Mouse (Mus musculus) lung, embryonic 14.5 days (tissue): ENCODE measurements at regions not wholly inside any gene's neighbourhood (a gene's known extent, or its start where the extent isn't known, plus 50 kb on each side); places are given as distances from the start of the nearest gene placed in this dataset.
A peak's percentile ranks its signal among the peaks of the same experiment; 100 is the strongest.

ENCODE experiments used
- ATAC-seq: fragments of 200-750 bp; cut with Nextera tagmentation; 2 replicates; pipeline ENCODE4 v1.8.0; 2017; ENCODE audit warnings: mild to moderate bottlenecking, moderate TSS enrichment, moderate library complexity; ENCODE audit not compliant: insufficient read depth
- DNase-seq: peaks from one replicate; pipeline ENCODE4 v3.0.0-alpha.2; 2015
- H3K27ac ChIP-seq: fragments of 300-500 bp; sonication (generic); 2 replicates; pipeline ENCODE4 v1.5.1; 2014; ENCODE audit warnings: low read depth, mild to moderate bottlenecking, moderate library complexity
- H3K27me3 ChIP-seq: fragments of 300-500 bp; sonication (generic); 2 replicates; pipeline ENCODE4 v1.6.1; 2014; ENCODE audit warnings: low read length, control low read depth; ENCODE audit not compliant: insufficient read depth
- H3K36me3 ChIP-seq: fragments of 300-500 bp; sonication (generic); 2 replicates; pipeline ENCODE4 v1.6.1; 2014; ENCODE audit warnings: control low read depth; ENCODE audit not compliant: insufficient read depth
- H3K4me1 ChIP-seq: fragments of 300-500 bp; sonication (generic); 2 replicates; pipeline ENCODE4 v1.6.1; 2014; ENCODE audit warnings: antibody characterized with exemption, control low read depth; ENCODE audit not compliant: insufficient read depth
- H3K4me2 ChIP-seq: fragments of 300-500 bp; sonication (generic); 2 replicates; pipeline ENCODE4 v1.6.1; 2014; ENCODE audit warnings: mild to moderate bottlenecking
- H3K4me3 ChIP-seq: fragments of 300-500 bp; sonication (generic); 2 replicates; pipeline ENCODE4 v1.5.1; 2014; ENCODE audit warnings: low read depth, low read length
- H3K9ac ChIP-seq: fragments of 300-500 bp; sonication (generic); 2 replicates; pipeline ENCODE4 v1.6.1; 2014
- H3K9me3 ChIP-seq: fragments of 300-500 bp; sonication (generic); 2 replicates; pipeline ENCODE4 v1.6.1; 2016; ENCODE audit warnings: low read depth, low read length, control low read depth
- CTCF ChIP-seq: IDR thresholded peaks from 2 replicates; pipeline ENCODE4 v1.5.1; 2016; ENCODE audit warnings: antibody characterized with exemption, low read depth
- WGBS: fragments of 180-500 bp; shearing (Covaris S2); extraction: QIAGEN DNeasy Blood & Tissue Kit; methylation state at CpG from one replicate; pipeline ENCODE4 v1.1.7; 2014; 5-methylcytosine and 5-hydroxymethylcytosine counted together

- ATAC-seq (peak; percentile 25; the same call in 1 of the 2 replicates), DNase-seq (peak; percentile 87)
- WGBS, result 28% methylated on average over 4 of the region's 4 CpGs
- no peak overlapping the region for H3K9ac ChIP-seq
- peak overlapping the region; percentile 37; the same call in 1 of the 2 replicates for H3K27ac ChIP-seq
- H3K4me2 ChIP-seq, result no peak overlapping the region
- no peak overlapping the region for H3K4me3 ChIP-seq
- H3K27me3 ChIP-seq, result no peaks in the 10 kb centered on the region
- H3K36me3 ChIP-seq, result no peaks in the 10 kb centered on the region
- peaks cover 40% of the 10 kb centered on the region for H3K4me1 ChIP-seq
- no peaks in the 10 kb centered on the region for H3K9me3 ChIP-seq
- TF ChIP-seq CTCF, result no peak
These were observed 55.4 kb downstream of the Ppp1r3c start for GRCm38 (mm10) chr19:36681056-36681455.

- H3K27ac ChIP-seq, result no peak overlapping the region
- no peak overlapping the region for H3K4me3 ChIP-seq
- peaks cover 40% of the 10 kb centered on the region for H3K4me1 ChIP-seq
- ATAC-seq (no peak), DNase-seq (no peak)
- no peaks in the 10 kb centered on the region for H3K36me3 ChIP-seq
- no peaks in the 10 kb centered on the region for H3K9me3 ChIP-seq
- H3K27me3 ChIP-seq, result no peaks in the 10 kb centered on the region
- 40% methylated on average over 2 of the region's 2 CpGs for WGBS
- TF ChIP-seq CTCF, result no peak
- H3K4me2 ChIP-seq, result no peak overlapping the region
- H3K9ac ChIP-seq, result no peak overlapping the region
These were observed 56.1 kb downstream of the Ppp1r3c start for GRCm38 (mm10) chr19:36680322-36680721.

- ATAC-seq, result peak; percentile 12; the same call in 1 of the 2 replicates
- peak; percentile 46 for DNase-seq
These were observed 57.2 kb downstream of the Ppp1r3c start for GRCm38 (mm10) chr19:36679028-36679820.

GRCm38 (mm10) chr19:36678382-36679027 is 57.9 kb downstream of the Ppp1r3c start:
- Histone ChIP-seq H3K4me1 (peaks cover 40% of the 10 kb centered on the region), H3K9ac (no peak overlapping the region), H3K4me2 (no peak overlapping the region), H3K27me3 (no peaks in the 10 kb centered on the region), H3K36me3 (no peaks in the 10 kb centered on the region), H3K27ac (peak overlapping the region; percentile 64; the same call in 1 of the 2 replicates), H3K9me3 (no peaks in the 10 kb centered on the region), H3K4me3 (no peak overlapping the region)
- ATAC-seq, result no peak
- DNase-seq, result no peak
- WGBS, result 62% methylated on average over 7 of the region's 7 CpGs
- no peak for TF ChIP-seq CTCF

More at GRCm38 (mm10) chr19:36679028-36679820, 57.2 kb downstream of the Ppp1r3c start:
- Histone ChIP-seq H3K9me3 (no peaks in the 10 kb centered on the region), H3K36me3 (no peaks in the 10 kb centered on the region), H3K4me3 (no peak overlapping the region), H3K27ac (peak overlapping the region; percentile 64), H3K4me1 (peaks cover 40% of the 10 kb centered on the region), H3K4me2 (no peak overlapping the region), H3K9ac (no peak overlapping the region), H3K27me3 (no peaks in the 10 kb centered on the region)
- TF ChIP-seq CTCF, result no peak
- 31% methylated on average over 4 of the region's 4 CpGs for WGBS

GRCm38 (mm10) chr19:36677101-36678081 is 59.1 kb downstream of the Ppp1r3c start:
- Histone ChIP-seq H3K27ac (peak overlapping the region; percentile 61; the same call in 1 of the 2 replicates), H3K9ac (no peak overlapping the region), H3K36me3 (no peaks in the 10 kb centered on the region), H3K4me1 (peaks cover 40% of the 10 kb centered on the region), H3K9me3 (no peaks in the 10 kb centered on the region), H3K27me3 (no peaks in the 10 kb centered on the region), H3K4me2 (no peak overlapping the region), H3K4me3 (no peak overlapping the region)
- ATAC-seq (no peak), DNase-seq (peak; percentile 59)
- WGBS, result 59% methylated on average over 18 of the region's 18 CpGs
- no peak for TF ChIP-seq CTCF

- Histone ChIP-seq H3K27ac (no peak overlapping the region), H3K36me3 (no peaks in the 10 kb centered on the region), H3K4me1 (peaks cover 26% of the 10 kb centered on the region), H3K9ac (no peak overlapping the region), H3K4me3 (no peak overlapping the region), H3K27me3 (no peaks in the 10 kb centered on the region), H3K9me3 (no peaks in the 10 kb centered on the region), H3K4me2 (no peak overlapping the region)
- no peak for TF ChIP-seq CTCF
- ATAC-seq (no peak), DNase-seq (no peak)
- 77% methylated on average over 4 of the region's 4 CpGs for WGBS
These were observed 61.5 kb downstream of the Ppp1r3c start for GRCm38 (mm10) chr19:36674946-36675345.
